Mouse (Mus musculus): ENCODE results near the gene Rabggtb. TPM values are rescaled to one million over a fixed set of nuclear protein-coding genes. Genes with fewer than 3 reads are reported as not detected.
A peak's percentile ranks its signal among the peaks of the same experiment; 100 is the strongest.

Gene Rabggtb
- 78.1 and 98.5 TPM in 2 replicates for total RNA-seq (2021)
- long read RNA-seq, transcript Rabggtb-201 (9 exons, 1,381 nt), result major isoform, 28 of 47 reads
- long read RNA-seq, partial matches to known transcripts, result 2 of 47 reads
- long read RNA-seq, other reads (novel, unspliced or antisense), result 16 of 47 reads

GRCm38 (mm10) chr3:153912546-153913509 lies at the start of gene Rabggtb:
Gene Rabggtb (minus strand): TSS chr3:153913009.
- peak; percentile 95 for DNase-seq

GRCm38 (mm10) chr3:153961632-153962389 lies 49.0 kb upstream of the Rabggtb start:
- no peak for DNase-seq

DNA sequence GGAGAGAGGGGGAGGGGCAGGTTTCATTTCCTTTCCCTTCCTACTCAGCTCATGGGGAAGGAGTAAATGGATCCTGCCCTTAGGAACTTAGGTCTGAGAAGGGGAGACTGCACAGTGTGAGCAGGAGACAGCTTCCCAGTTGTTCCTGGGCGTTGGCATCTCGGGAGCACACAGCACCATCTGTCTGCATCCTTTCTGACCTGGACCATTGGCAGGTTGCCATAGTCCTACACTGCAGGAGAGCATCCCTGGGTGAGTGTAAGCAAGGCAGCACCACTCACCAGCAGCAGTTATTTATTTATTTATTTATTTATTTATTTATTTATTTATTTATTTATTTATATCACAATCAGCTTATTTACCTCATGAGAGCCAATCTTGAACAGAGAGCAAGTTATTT lies 48.1 kb upstream of the Rabggtb start:
- no peak for DNase-seq

GRCm38 (mm10) chr3:153959731-153960207 lies 47.0 kb upstream of the Rabggtb start:
- no peak for DNase-seq

DNA sequence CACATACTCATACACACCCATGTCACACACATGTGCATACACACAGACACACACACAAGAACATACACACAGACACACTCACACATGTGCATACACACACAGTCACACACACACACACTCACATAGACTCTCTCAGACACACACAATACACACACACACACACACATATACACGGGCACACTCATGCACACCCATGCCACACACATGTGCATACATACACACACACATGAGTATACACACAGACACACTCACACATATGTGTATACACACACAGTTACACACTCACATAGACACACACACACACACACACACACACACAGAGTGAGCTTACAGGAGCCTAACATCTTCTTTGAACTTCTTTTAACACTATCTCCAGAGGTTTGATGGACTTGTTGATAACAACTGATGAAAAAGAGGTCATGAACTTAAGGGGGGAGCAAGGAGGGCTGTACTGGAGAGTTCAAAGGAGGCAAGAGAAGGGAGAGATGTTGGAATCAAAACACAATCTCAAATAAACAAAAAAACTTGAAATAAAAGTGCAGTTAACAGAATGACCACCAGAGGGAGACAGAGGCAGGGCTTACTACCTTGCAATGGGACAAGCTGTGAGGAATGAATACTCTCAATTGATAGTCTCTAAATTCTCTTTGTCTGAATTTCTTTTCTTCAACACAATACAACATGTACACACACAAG lies 46.4 kb upstream of the Rabggtb start:
- DNase-seq, result no peak

- no peak for DNase-seq
These were observed 45.1 kb upstream of the Rabggtb start for GRCm38 (mm10) chr3:153957916-153958315.

- DNase-seq, result no peak
These were observed 35.4 kb upstream of the Rabggtb start for GRCm38 (mm10) chr3:153948176-153948575.

GRCm38 (mm10) chr3:153947271-153947670 lies 34.5 kb upstream of the Rabggtb start:
- no peak for DNase-seq

DNA sequence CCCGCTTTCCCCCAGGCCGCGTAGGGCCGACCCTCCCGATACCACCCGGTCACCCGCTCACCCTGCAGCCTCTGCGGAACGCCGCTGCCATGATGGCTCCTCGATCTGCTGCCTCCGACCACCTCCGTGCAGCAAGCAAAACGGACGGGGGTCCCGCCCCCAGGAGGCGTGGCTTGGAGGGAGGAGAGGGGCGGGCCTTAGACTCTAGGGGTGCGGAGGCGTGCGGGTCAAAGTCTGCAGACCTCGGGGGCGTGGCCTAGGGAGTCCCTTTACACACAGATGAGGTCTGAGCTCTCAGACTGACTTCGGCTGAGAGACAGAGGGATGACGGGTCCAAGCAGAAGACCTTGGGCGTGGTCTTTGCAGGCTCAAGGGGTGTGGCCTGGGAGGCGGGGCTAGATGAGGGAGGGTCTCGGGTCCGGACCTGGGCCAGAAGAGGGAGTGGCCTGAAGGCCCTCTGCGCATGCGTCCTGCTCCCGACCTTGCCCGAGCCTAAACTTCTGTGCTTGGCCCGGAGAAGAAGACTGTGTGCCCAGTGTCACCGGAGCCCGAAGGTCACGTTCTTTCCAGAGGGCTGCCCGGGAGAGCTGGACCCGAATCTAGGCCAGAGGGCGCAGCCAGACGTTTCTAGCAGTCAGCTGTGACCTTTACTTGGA lies 31.7 kb upstream of the Rabggtb start, which contains the start of gene Acadm:
TSS of gene Acadm (minus strand) at position 298 of the 656 bp plus-strand sequence.
- peak; percentile 99 for DNase-seq

DNA sequence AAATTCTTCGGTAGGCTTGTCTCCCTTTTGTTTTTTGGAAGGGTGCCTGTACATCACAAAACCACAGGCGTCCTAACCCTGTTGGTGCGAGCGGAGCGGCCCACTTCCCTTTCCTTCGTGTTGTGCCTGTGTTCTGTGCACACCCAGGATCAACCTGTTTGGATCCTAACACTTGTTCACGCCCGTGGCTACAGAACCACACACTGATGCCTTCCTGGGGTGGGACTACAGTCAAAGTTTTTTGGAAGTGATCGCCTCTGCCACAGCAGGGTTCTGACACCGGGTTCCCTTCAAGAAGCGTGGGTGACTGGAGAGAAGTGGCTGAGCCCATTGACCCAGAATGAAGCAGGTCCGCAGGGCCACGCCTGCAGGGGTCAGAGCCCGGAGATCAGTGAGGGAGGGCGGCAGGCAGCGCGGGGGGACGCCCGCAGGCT lies 31.1 kb upstream of the Rabggtb start:
- DNase-seq, result no peak

DNA sequence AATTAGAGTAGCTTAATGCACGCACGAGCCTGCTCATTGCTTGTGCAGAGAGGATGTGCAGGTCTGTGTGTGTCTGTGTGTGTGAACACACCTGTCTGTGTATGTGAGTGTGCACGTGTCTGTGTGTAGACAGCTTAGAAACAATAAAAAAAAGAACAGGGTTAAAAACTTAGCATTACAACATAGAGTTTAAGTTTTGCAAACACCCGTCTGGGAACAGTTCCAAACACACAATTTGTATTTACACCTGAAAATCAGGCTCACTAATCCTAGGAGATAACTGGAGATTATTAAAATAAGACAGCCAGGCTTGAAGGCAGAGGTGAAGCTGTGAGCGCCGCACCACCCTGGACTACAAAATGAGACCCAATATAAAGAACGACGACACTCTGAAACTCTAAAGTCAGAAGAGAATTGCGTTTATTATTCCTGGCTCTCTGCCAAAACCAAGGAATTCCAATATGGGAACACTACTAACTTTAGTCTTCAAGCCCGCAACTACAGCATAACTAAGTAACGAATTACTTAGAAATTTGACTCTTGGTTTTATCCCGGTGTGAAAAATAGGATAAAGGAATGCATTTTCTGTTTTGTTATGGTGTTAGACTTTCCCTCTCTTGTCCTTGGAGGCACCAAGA lies 30.3 kb upstream of the Rabggtb start:
- DNase-seq, result no peak

GRCm38 (mm10) chr3:153941613-153942012 lies 28.8 kb upstream of the Rabggtb start:
- no peak for DNase-seq

DNA sequence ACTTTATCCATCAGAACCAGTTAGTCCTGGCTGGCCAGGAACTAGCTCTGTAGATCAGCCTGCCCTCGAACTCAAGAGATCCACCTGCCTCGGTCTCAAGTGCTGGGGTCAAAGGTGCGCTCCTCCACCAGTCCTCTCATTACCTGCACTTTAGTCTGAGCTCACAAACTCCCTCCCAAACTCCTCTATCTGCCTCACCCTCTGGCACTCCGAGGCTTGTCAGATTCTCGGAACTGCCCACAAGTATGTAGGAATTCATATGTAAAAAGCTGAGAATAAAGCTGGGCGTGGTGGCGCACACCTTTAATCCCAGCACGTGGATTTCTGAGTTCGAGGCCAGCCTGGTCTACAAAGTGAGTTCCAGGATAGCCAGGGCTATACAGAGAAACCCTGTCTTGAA lies 27.7 kb upstream of the Rabggtb start:
- DNase-seq, result no peak

- no peak for DNase-seq
These were observed 27.2 kb upstream of the Rabggtb start for GRCm38 (mm10) chr3:153940021-153940420.

GRCm38 (mm10) chr3:153937116-153937810 lies 24.5 kb upstream of the Rabggtb start:
- no peak for DNase-seq

GRCm38 (mm10) chr3:153935878-153936277 lies 23.1 kb upstream of the Rabggtb start:
- DNase-seq, result no peak

DNA sequence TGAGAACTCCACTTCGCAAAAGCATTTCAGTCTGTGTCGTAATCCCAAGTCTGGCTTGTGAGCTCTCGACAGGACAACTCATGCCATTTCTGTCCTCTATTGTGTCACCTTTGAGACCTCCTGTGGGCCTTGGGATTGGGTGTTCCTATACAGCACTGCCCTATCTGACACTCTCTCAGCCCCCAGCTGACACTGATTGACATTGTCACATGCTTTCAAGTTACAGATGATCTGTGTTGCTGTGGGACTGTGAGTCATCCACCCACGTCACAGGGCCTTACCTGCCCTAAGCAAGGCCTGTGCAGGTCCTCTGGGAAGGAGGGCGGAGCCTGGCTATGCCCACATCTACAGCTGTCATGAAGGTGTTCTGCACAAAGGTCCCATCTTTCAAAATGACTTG lies 19.7 kb upstream of the Rabggtb start:
- no peak for DNase-seq

DNA sequence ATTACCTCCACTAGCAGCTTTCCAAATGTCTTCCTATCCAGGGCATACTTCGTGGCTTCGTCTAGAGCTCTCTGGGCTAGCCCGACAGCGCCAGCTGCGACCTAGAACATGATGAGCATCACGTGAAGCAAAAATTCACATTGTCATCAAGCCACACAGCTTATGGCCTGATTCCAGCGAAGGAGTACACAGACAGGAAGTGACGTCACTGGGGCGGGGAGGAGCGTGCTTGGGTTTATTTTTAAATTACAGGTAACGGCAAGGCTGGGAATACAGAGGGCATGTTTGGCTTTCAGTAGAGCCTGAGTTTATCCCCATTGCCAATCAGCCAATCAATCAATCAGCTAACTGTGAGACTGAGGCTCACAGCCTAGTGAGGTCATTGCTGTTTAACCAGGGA lies 16.7 kb upstream of the Rabggtb start:
- no peak for DNase-seq

DNA sequence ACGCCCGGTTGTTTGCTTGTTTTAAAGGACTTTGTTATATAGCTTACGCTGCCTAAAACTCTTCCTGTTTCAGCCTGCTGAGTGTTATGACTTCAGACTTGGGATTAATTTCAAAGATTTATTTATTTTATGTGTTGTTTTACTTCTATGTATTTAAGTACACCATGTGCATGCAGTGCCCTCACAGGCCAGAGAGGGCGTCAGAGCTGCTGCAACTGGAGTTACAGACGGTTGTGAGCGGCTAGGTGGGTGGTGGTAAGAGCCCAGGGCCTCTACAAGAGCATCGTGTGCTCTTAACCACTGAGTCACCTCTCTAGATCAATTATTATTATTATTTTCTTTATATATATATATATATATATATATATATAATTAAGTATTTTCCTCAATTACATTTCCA lies 13.5 kb upstream of the Rabggtb start:
- DNase-seq, result no peak
